Mouse (Mus musculus) NIH3T3 (cell line): ENCODE data around the gene Galnt4.

ENCODE experiments used
- DNase-seq: peaks from one replicate; pipeline ENCODE4 v3.0.0-alpha.2; 2012; ENCODE audit warnings: low read depth

Galnt4 gene

DNA sequence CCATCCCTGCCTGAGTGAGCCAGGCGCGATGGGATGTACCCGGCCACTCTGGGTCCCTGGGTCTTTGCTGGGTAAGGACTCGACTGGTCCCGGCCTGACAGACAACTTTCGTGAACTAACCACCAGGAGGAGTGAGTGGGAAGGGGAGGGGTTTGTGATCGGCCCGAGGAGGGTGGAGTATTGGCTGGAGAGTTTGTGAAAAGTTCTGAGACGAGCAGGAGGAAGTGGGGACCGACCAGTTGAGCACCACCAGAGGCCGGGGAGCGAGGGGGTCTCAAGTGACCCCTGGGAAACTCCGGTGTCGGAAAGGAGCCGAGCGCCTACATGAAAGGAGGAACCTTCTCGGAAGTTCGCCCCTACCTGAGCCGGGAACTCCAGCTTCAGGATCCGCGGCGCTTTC lies at the start of gene Galnt4:
Galnt4 (plus strand) TSS at position 196 of the 400 bp plus-strand sequence.
- DNase-seq: peak; percentile 92

DNA sequence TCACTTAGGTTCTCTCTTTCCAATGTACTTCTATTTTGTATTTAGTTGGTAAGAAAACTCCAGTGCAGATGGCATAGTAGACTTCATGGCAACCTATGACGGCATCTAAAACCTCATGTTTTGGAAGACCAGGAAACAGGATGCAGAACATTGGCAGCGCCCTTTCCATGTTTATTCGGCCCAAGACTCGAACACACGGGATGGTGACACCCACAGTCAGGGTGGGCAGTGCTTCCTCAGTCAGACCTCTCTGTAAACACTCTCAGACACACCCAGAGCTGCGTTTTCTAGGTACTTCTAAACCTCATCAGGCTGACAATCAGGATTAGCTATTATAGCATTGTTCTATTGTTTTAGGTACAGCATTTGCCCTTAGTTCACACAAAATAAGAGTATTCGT lies 47.4 kb upstream of the Galnt4 start:
- no peak for DNase-seq

DNA sequence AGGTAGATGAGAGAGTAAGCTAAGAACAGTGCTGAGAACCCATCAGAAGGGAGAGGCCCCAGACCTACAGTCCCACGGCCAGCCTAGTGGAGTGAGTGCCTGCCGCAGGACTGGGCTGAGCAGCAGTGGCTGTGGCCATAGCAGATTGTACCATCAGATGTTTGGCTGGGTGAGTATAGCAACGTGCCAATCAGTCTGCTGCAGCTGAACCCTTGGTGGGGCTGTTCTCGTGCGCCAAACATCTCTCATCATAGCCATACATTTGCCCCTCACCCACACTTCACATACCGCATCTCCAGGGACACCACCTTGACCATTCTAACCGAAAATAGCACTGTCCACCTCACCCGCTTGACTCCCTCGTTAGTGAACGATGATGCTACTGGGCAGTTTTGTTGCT lies 46.5 kb upstream of the Galnt4 start:
- DNase-seq: no peak

DNA sequence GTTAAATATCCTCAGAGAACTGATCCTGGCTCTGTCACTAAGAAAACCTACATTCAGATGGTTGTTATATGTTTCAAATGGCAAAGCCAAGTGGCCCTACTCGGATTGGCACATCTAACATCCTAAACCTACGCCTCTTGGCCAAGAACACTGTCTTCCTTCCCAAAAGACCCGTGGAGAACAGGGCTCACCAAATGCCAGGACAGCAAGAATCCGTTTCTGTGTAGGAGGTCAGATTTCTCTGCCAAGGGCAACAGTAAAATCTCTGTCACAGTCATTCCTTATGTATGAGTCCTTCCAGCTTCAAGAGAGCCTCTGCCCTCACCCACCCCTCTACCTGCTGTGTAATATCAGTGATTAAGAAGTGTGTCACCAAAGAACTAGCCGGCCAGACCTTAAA lies 45.4 kb upstream of the Galnt4 start:
- DNase-seq: peak; percentile 43

DNA sequence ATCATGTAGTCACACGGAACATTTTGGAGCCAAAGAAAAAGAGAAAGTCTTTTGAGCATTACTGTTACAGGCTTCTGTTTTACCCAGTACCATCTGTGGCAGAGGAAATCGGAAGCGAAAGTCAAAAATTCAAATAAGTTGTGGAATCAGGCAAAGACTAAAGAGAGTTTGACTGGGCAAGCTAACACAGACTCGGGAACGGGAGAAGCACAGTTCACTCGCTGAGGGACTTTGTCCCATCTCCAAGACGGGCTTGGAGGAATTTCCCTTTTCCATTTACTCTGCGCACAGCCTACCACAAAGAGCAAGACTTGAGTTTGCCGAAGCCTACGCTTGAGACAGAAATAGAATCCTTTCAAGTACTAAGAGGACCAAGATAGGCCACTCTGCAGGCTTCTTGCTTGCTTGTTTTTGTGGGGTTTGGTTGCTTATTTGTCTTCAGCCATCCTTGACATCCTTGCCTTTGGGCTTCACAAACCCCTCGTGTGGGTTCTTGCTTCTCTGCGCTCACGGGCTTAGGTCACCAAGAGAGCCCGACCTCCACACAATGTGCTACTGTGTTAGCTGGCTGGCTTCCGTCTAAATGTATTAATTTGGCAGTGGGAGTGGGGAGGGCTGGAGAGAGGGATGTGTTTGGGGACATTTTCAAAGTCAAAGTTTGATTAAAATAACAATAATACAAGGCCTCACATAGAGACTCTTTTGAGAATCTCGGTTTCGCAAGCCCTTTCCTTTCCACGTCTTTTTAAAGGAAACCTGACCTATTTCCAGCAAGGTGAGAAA lies 31.7 kb upstream of the Galnt4 start:
- DNase-seq: no peak

DNA sequence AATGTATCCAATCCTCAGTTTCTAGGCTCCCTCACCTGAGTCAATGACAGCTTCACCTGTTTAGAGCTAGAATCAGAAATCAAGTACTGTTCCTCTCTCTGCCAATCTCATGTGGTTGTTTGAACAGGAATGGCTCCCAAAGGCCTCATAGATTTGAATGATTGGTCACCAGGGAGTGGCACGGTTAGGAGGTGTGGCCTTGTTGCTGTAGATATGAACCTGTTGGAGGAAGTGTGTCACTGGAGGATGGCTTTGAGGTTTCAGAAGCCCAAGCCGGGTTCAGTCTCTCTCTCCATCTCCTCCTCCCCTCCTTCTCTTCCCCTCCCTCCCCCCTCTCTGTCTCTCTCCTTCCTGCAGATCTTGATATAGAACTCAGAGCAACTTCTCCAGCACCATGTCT lies 29.3 kb upstream of the Galnt4 start:
- DNase-seq: no peak

DNA sequence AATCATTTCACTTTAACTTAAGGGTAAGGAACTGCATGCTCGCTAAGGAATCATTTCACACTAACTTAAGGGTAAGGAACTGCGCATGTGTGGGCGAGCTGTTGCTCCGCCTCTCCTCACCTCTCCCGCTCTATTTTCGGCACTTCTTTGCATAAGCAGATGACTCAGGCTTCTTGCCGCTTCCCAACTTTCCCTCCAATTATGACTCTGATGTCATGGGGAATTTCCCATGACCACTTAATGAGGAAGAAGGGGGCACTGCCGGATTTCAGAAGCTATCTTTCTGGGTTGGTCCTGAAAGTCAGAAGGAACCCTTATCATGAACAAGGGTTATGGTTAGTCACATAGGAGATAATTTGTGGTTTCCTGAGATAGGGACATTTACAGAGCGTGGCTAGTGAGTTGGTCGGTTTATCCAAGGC lies 26.4 kb upstream of the Galnt4 start:
- peak; percentile 90 for DNase-seq

DNA sequence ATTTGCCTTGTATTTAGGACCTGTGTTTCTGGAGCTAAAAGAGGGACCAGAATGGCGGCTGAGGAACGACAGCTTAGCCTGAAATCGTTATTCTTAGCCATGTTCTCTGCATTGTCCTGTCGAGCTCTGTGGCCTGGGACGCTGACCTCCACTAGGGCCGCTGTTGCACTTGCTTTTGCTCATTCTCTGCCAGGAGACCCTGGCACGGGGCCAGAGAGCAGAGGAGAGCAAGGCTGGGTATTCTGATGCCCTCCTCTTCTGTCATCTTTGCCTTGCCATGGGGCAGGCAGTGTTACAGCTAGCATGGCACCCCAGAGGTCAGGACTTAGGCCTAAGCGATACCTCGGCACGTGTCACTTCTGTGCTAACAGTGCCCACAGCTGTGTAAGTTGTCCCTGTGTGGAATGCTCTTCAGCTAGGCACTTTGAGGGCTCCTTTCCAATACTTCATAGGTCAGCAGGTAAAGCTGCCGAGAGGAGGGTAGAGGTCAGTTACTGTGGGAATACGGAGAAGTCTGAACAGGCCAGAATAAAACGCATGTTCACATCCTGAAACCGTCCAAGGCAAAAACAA lies 24.4 kb upstream of the Galnt4 start:
- peak; percentile 24 for DNase-seq

DNA sequence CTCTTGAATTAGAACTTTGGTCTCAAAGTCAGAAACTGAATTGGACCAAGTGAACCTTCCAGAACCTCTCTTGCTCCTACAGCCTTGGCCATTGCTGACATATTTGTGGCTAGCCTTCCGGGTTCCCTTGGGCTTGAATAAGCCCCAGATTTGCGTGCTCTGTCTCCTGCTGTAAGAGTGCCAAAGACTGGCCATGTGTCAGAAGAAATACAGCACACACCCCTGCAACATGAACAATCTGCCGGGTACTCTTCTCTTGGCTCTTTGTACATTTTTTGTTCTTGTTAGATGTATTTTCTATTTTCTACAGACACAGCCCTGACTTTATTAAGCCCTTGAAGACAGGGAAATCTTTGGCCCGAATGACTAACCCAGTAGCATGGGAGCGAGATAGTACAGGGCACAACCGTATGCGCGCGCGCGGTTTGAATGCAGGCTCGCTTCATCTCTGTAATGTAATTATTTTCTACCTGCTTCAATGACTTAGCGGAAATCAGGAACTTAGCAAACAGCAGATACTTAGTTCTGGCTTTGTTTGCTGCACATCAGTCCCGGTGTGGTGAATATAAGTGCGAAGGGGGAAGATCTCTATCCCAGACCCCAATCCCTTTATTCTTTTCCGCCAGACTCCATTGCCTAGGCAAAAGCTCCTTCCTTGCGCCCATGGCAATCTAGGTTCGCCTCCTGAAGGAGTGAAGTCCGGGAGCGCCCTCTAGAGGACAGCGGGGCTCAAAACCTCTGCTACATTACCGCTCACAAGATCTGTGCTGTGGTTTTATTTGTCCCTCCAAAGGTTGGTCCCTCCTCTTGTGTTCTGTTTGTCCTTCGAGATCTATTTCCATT lies 23.3 kb upstream of the Galnt4 start:
- peak; percentile 89 for DNase-seq

DNA sequence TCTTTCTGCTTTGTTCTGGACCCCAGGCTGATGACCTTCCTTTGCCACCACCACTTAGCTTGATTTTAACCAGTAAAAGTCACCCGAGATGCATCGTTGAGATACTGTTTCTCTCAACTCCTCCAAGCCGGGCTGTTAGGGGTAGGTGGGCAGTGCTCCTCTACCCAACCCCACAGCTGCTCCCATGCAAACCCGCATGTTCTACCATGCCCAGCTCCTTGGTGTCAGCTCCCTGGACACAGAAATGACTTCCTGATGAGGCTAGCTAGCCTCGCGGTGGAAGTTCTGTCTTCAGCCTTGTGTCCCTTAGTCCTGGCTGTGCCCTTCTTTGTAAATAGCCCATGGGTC lies 22.7 kb upstream of the Galnt4 start:
- no peak for DNase-seq

DNA sequence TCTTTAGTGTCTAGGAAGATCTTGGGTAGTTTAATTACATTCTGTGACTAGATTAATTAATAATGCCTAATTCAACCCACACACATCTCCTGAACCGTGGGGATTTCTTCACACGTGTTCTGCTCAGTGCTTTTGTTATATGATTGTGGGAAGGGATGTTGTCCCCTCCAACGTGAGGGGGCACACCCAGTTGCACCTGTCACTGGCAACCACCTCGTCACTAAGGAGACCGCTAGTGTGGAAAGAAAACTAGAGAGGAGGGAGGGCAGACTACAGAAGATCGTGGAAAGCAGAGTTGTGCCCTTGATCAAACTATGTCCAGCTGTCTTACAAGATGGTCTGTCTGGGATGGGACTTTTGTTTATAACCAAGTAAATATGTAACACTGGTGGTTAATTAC lies 21.9 kb upstream of the Galnt4 start:
- DNase-seq: no peak

DNA sequence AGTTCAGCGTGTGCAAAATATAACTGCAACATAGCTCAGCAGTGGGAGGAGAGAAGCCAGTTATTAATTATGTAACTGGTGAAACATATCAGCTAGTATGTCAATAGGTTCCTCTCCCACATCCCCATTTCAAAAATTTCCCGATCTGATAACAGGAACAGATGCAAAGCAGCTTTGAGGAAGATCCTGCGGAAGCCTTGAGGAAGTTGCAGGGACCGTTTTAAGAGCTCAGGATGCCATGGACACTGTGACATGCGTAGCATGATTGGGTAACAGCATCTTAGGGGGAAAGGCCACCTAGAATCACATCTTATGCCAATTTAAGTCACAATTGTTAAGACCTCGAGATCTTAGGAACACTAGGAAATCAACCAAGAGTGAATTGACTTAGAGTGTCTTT lies 18.1 kb upstream of the Galnt4 start:
- no peak for DNase-seq

DNA sequence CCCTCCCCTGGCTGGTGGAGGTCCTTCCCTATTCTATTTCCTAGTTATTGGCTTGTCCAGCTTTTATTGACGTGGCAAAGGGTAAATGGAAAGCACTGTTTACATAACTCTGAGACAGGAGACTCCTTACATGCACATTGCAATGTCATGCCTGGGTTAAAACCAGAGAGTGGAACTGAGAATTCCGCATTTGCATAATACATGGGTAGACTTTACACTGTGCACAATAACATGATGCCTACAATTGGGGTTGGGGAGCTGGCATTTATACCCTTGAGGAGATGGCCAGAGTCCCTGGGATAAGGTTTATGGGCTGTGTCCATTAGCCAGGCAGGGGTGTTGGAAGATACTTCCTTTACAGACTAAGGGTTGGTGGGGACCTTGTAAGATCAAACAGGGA lies 14.6 kb upstream of the Galnt4 start:
- no peak for DNase-seq

DNA sequence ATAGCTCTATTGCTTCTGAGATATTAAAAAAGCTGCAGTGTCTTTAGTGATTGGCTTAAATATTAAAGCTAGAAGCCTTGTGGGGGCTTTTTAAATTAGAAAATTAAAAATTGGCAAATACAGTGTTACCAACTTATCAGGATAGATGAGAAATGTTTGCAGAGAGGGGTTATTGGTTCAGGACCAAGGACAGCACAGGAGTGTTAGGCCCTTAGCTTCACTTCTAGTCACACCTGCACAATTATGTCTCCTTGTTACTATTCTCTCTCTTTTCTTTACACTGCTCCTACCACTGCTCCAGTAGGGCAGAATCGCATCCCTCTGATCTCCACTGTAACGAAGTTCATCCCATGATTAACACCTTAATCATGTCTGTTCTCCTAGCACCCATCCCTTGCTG lies 12.8 kb upstream of the Galnt4 start:
- DNase-seq: peak; percentile 60

DNA sequence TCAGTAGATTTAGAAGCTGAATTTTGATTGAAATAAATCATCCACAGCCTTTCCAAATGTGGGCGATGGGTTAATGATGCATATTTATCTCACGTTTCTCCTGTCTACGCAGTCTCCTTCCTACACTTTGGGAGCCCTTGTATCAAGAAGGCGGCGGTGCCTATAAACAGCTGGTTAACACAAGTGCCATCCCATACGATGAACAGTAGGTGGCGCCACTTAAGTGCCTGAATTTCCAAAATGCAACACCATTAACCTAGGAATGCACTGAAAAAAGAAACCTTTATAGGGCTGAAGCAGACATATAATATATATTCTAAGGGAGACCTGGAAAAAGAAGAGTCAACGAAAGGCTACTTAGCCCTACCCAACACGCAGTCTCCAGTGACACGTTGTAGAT lies 10.6 kb upstream of the Galnt4 start:
- DNase-seq: peak; percentile 57

DNA sequence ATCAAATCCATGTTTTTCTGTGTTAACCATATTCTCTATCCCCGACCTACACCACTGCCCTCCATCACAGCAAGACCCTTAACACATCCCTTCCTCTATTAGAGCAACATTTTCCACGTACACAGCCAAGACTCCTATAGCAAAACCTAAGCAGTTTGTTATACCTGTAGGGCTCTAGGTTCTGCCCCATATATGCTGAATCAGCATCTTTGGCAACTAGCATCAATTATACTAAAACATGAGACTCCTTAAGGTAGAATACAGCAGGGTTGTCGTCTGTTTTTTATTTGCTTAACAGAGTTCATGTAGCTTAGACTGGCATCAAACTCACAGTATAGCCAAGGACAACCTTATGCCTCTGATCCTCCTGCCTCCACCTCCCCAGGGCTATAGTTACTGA lies 2.4 kb upstream of the Galnt4 start:
- DNase-seq: no peak

DNA sequence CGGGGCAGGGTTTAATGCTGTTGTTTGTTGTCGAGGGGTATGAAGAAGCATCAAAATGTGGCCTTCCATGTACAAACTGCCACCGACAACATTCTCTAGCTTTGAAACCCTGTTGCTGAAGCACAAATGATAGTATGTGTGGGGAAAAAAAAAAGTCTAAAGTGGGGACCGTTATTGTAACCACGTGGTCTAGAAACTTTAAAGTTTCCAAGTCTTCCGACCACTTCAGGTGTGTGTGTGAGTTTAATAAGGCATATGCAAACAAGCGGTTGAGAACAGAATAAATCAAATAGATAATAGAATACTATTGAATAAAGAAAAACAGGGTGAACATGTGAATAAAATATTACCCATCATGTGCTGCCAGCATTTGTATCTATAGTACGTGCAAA lies 1.7 kb upstream of the Galnt4 start:
- DNase-seq: no peak

DNA sequence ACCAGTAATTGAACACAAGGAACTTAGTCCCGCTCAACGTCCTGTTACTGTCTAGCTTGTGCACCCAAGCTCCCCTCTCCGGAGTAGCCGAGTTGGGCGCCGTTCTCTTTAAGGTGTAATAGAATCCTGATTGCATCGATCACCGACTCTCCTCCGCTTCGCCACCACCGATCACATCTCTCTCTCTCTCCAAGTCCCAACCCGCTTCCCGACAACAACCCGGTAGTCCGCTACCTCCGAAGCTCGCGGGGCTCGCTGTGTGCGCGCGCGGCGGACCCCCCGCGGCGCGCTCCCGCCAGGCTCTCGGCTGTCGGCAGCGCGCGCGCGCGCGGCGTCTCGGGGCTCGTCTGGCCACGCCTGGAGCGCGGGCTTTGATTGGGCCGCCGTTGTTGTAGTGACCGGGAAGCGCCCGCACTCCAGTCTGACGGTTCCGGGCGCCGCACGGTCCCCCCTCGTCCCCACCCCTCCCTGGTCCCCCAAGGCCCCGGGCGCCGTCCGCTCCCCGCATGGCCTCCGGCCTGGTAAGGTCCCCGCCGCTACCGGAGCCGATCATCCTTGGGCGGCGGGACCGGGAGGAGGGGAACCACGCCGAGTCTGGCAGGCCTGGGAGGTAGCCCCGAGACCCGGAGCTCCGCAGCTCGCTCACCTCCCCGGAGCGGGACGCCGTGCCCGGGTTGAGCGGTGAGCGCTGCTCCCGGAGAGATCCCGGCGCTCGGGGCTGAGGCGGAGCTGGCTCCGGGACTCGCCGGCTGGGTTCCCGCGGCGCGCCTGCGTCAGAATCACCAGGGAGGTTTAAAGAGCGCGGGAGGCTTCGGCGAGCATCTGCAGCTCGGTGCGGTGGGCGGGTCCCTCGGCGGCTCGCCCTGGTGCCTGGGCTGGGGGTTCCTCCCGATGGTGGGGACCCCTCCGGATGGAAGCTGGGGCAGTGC lies 992 bp upstream of the Galnt4 start, which contains the start of gene Poc1b:
Poc1b (plus strand) TSS at position 334 of the 929 bp plus-strand sequence.
- peak; percentile 96 for DNase-seq

DNA sequence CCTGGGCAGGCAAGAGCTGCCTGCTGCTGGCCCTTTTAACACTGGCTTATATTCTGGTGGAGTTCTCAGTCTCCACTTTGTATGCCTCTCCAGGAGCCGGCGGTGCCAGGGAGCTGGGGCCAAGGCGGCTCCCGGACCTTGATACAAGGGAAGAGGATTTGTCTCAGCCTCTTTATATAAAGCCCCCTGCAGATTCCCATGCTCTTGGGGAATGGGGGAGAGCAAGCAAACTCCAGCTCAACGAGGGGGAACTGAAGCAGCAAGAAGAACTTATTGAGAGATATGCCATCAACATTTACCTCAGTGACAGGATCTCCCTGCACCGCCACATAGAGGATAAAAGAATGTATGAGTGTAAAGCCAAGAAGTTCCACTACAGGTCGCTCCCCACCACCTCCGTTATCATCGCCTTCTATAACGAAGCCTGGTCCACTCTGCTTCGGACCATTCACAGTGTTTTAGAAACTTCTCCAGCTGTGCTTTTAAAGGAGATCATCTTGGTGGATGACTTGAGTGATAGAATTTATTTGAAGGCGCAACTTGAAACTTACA lies 548 bp downstream of the Galnt4 start:
- DNase-seq: no peak

DNA sequence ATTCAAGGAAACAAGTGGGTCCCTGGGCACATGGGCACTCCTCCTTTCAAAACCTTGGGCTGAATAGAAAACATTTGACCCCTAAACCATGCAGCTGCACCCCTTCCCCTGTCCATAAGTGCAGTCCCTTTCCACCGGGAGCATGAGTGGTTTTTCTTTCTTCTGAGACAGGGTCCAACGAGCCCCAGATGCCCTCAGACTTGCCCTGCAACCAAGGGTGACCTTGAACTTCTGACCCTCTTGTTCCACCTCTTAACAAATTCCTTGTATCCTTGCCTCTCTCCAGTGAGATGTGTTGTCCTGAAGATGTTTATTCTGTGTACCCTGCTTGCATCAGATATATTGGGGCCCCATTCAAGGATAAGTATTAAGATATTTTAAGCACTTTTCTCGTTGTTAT lies 5.6 kb downstream of the Galnt4 start:
- DNase-seq: no peak

DNA sequence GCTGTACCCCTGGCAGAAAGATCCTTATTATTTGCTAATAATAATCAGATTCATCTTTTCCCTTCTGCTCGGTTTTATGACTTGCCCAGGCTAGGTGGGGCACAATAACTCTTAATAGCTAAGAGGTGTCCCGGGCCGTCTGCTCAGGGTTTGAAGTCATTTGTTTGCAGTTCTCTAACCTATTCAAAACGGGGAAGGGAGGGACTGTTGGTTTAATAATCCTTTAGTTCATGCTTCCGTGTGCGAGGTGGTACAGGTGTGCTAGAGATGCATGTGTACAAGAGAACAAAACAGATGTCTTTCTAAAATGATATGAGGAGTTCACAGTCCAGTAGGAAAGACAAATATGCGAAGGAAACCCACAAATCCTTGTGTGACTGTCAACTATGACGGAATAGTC lies 6.3 kb downstream of the Galnt4 start:
- DNase-seq: no peak
